Mouse (Mus musculus) stomach, embryonic 15.5 days (tissue): ENCODE measurements at regions not wholly inside any gene's neighbourhood (a gene's known extent, or its start where the extent isn't known, plus 50 kb on each side); places are given as distances from the start of the nearest gene placed in this dataset.

Source experiments
- ATAC-seq: fragments of 200-750 bp; cut with Nextera tagmentation; 2 replicates; pipeline ENCODE4 v1.8.0; 2017; ENCODE audit warnings: low read depth, moderate number of reproducible peaks, moderate TSS enrichment; ENCODE audit not compliant: insufficient read depth, low FRiP score
- H3K27ac ChIP-seq: fragments of 300-500 bp; sonication (generic); 2 replicates; pipeline ENCODE4 v1.5.1; 2015; ENCODE audit warnings: mild to moderate bottlenecking, inconsistent platforms
- H3K27me3 ChIP-seq: fragments of 300-500 bp; sonication (generic); replicated peaks from 2 replicates; pipeline ENCODE4 v1.6.1; 2015; ENCODE audit warnings: inconsistent platforms
- H3K36me3 ChIP-seq: fragments of 300-500 bp; sonication (generic); 2 replicates; pipeline ENCODE4 v1.6.1; 2015; ENCODE audit warnings: inconsistent platforms
- H3K4me1 ChIP-seq: fragments of 300-500 bp; sonication (generic); 2 replicates; pipeline ENCODE4 v1.6.1; 2015; ENCODE audit warnings: inconsistent platforms
- H3K4me2 ChIP-seq: fragments of 300-500 bp; sonication (generic); 2 replicates; pipeline ENCODE4 v1.6.1; 2015; ENCODE audit warnings: mild to moderate bottlenecking, inconsistent platforms
- H3K4me3 ChIP-seq: fragments of 300-500 bp; sonication (generic); replicated peaks from 2 replicates; pipeline ENCODE4 v1.5.1; 2015; ENCODE audit warnings: inconsistent platforms
- H3K9ac ChIP-seq: fragments of 300-500 bp; sonication (generic); 2 replicates; pipeline ENCODE4 v1.6.1; 2015; ENCODE audit warnings: inconsistent platforms
- H3K9me3 ChIP-seq: fragments of 300-500 bp; sonication (generic); 2 replicates; pipeline ENCODE4 v1.6.1; 2016; ENCODE audit warnings: inconsistent platforms
- WGBS: fragments of 180-500 bp; shearing (Covaris S2); methylation state at CpG from one replicate; pipeline ENCODE4 v1.1.7; 2015; 5-methylcytosine and 5-hydroxymethylcytosine counted together

DNA sequence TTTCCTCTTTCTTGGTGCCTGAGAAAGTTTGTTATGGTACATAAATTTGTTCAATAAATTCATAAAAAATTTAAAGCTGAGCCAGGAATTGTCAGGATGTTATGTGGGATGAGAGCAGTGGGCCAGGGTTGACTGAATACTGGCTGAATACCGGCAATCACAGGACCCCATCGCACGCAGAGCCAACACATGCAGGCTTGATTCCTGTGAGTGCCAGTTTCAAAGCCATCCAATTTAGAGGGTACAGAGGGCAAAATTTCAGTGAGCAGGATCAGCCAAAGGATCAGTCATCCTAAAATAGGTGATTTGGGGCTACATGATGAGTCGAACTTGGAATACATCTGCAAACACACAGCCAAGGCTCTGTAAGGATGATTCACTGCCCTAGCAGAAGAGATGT lies 583.6 kb upstream of the Nectin3 start:
- ATAC-seq, result no peak
- 84% methylated on average over 4 of the region's 4 CpGs for WGBS
- no peaks in the 10 kb centered on the region for H3K36me3 ChIP-seq

DNA sequence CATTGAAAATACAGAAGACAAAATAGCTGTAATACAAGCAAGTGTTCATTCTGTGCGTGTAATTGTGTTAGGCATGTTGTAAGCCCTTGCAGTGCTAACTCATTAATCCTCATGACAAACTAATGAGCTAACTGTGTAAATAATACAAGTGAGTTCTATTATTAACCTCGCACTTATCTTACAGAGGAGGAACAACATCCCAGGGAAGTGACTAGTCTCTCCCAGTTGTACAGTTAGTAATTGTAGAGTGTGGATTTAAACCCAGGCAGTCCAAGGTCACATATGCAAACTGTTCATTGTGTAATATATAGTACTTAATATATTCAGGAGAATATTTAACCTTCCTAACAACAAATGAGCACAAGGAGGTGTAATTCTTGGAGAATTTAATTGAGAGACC lies 582.0 kb upstream of the Nectin3 start:
- Histone ChIP-seq H3K36me3 (no peaks in the 10 kb centered on the region), H3K4me2 (no peak overlapping the region), H3K9me3 (no peaks in the 10 kb centered on the region), H3K27me3 (no peaks in the 10 kb centered on the region), H3K27ac (no peak overlapping the region), H3K4me1 (no peaks in the 10 kb centered on the region), H3K4me3 (no peak overlapping the region), H3K9ac (no peak overlapping the region)
- 19% methylated on average over 2 of the region's 2 CpGs for whole genome bisulfite sequencing
- peak; percentile 84; the same call in 1 of the 2 replicates for ATAC-seq

More for the DNA sequence above, 583.6 kb upstream of the Nectin3 start:
- Histone ChIP-seq H3K9me3 (no peaks in the 10 kb centered on the region), H3K27me3 (no peaks in the 10 kb centered on the region), H3K4me2 (no peak overlapping the region), H3K4me3 (no peak overlapping the region), H3K4me1 (no peaks in the 10 kb centered on the region), H3K9ac (no peak overlapping the region), H3K27ac (no peak overlapping the region)

DNA sequence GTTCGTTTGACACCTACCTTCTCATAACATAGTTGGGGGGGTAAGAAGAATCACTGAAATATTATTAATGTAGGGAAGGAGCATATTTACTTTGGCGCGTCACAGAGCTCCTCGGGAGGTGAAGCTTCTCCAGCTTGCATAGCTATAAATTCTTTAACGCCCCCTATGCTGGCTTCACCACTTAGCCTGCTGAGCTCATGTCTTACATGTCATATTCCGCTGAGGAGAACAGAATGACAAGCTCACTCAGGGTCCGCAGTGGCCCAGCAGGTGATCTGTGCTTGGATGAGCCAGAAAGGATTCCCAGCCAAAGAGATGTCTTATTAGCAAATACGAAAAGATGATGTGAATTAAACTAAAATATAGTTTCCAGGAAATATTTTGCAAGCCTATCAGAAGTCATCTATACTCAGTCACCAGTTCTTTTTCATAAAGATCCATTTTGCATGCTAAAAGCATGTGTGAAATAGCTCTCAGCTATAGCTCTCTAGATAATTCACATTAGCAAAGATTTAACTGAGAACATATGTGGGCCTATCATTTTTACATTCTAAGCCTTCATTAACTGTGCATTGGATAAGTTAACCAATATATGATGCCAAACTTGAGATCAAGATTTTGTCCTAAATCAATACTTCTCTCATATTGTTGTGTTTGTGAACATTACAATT lies 561.1 kb upstream of the Nectin3 start:
- 65% methylated on average over 8 of the region's 8 CpGs for WGBS
- H3K27me3 ChIP-seq, result no peaks in the 10 kb centered on the region

DNA sequence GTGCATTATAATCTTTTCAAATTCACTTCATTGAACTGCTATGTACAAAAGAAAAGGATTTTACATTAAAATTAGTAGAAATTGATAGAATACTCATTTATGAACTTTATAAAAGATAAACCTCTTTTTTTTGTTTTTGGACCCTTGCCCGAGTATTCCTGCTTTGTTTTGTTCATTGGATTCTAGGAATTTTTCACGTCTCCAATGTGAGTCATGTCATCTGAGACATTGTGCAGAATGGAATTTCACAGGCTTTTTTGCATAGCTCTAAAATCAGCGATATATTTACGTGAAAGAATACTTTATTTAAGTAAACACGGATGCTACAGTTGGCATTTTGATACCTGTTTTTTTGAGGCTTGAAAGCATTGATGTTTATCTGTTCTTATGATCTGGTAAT lies 560.5 kb upstream of the Nectin3 start:
- Histone ChIP-seq H3K4me1 (no peaks in the 10 kb centered on the region), H3K4me3 (no peak overlapping the region), H3K9me3 (no peaks in the 10 kb centered on the region), H3K9ac (no peak overlapping the region), H3K4me2 (no peak overlapping the region), H3K27ac (no peak overlapping the region), H3K36me3 (no peaks in the 10 kb centered on the region), H3K27me3 (no peaks in the 10 kb centered on the region)
- WGBS, result 57% methylated on average over 5 of the region's 5 CpGs
- no peak for ATAC-seq

More for the DNA sequence above, 561.1 kb upstream of the Nectin3 start:
- Histone ChIP-seq H3K4me3 (no peak overlapping the region), H3K4me1 (no peaks in the 10 kb centered on the region), H3K9ac (no peak overlapping the region), H3K9me3 (no peaks in the 10 kb centered on the region), H3K27ac (no peak overlapping the region), H3K36me3 (no peaks in the 10 kb centered on the region), H3K4me2 (no peak overlapping the region)
- ATAC-seq, result no peak

DNA sequence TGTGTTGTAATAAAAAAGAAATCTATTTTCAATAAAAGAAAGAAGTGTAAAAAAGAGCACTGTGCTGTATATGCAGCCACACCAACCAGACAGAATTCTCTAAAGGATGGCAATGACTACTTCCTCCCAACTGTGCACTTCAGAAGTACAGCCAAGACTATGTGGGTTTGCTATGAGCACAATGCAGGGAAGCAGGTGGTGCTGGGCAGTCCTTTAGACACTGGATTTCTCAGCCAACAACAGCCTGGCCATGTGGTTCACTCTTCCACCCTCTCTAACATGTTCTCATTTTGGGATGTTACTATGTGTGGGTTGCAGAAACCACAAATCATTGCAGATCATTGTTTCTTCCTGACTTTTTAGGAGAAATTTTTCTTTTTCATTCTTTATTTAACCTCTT lies 527.6 kb upstream of the Nectin3 start:
- Histone ChIP-seq H3K4me1 (no peaks in the 10 kb centered on the region), H3K27me3 (no peaks in the 10 kb centered on the region), H3K9ac (no peak overlapping the region), H3K36me3 (no peaks in the 10 kb centered on the region), H3K4me2 (no peak overlapping the region), H3K4me3 (no peak overlapping the region), H3K9me3 (no peaks in the 10 kb centered on the region), H3K27ac (no peak overlapping the region)
- no peak for ATAC-seq

DNA sequence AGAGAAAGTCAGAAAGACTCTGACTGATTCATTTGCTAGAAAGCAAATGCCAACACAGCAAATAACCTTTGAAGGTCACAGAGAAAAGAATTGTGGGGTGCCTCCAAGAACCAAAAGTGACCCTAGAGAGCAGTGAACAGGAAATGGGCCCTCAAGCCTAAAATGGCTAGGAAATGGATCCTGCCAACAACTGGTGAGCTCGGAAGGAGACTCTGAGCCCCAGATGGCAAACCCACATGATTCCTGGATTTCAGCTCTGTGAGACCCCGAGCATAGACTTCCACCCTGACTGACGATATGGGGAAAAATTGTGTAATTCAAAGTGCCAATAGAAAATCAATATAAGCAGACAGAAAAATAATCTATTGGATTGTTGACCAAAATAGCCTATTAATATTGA lies 519.2 kb upstream of the Nectin3 start:
- no peak for ATAC-seq
- no peaks in the 10 kb centered on the region for H3K27me3 ChIP-seq
- H3K4me3 ChIP-seq, result no peak overlapping the region
- no peak overlapping the region for H3K4me2 ChIP-seq
- no peak overlapping the region for H3K27ac ChIP-seq
- H3K9me3 ChIP-seq, result no peaks in the 10 kb centered on the region
- 66% methylated on average over 3 of the region's 3 CpGs for whole genome bisulfite sequencing
- H3K4me1 ChIP-seq, result no peaks in the 10 kb centered on the region
- no peak overlapping the region for H3K9ac ChIP-seq
- H3K36me3 ChIP-seq, result no peaks in the 10 kb centered on the region

DNA sequence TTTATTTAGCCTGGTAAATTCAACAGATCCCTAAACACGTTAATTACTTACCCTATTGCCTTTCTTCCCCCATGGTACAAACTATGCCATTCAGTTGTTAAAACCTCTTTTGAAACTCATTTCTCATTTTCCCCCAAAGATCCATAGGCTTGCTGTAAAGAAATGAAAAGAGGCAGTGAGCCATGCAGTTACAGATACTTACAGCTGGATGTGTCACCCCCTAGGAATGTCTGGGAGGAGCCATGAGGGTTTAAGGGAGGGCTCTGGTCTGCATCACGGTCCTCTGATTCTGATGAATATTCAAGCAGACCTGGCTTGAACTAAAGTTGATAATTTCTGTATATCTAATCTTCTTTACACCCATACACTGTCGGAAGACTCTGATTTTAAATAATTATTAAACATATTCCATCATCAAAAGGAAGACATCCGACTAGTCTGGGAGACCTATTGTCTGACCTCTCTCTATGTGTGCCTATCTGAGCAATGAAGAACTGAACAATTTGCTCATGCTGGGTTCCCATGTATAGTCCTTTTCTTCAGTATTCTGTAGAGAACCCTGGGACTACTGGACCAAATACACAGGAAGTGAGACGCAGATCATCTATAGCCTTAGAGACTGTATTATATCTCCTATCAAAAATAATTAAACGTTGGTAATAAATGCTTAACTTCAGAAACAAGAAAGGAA lies 484.7 kb upstream of the Nectin3 start:
- Histone ChIP-seq H3K4me2 (no peak overlapping the region), H3K4me1 (no peaks in the 10 kb centered on the region), H3K36me3 (no peaks in the 10 kb centered on the region), H3K4me3 (no peak overlapping the region), H3K27ac (no peak overlapping the region), H3K9ac (no peak overlapping the region), H3K9me3 (no peaks in the 10 kb centered on the region), H3K27me3 (no peaks in the 10 kb centered on the region)
- ATAC-seq, result no peak
- 69% methylated on average over 6 of the region's 6 CpGs for WGBS

DNA sequence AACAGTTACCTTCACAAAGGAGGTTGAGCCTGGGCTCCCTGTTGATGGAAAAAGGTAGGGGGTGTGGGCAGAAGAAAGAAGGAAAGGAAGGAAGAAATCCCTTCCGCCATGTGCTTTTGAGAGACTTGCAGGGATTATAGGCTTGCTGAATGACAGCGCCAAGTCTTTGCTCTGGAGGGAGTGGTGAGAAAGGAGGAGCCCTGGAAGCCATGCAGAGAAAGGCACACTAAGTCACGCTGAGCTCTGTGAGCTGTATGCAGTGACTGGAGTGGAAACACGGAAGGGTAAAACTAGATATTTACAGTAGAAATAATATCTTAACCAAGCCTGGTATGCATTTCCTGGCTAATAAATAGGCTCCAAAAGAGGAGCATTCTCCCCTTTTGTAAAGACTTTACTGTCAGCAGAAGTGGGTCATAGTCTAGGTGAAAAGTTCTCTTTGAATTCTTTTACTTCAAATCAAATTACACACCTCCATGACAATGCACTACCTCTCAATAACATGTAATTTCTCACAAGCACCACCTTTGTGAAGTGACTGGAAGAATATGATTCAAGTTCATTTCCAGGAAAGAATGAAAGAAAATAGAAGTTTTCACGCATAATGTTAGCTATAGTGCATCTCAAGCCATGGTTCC lies 484.1 kb upstream of the Nectin3 start:
- 71% methylated on average over 5 of the region's 5 CpGs for WGBS

DNA sequence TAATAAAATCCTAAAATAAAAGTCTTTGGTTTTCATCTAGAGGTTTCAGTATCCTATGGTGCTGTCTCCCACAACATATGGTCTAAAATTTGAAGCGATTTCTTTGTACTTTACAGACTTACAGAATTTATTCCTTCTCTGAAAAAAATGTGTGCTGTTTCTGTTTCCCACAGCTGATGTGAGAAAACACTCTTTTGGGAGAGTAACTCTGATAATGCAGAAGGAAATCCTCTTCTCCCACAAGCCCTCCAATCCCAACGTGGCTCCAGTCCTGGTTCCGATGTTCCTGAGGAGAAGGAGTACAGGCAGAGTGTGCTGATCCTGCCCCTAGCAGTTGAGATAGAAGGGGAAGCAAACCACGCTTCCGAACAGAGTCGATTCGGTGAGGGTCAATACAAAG lies 467.4 kb upstream of the Nectin3 start:
- H3K4me2 ChIP-seq, result no peak overlapping the region
- H3K4me3 ChIP-seq, result no peak overlapping the region
- H3K9ac ChIP-seq, result no peak overlapping the region
- H3K9me3 ChIP-seq, result no peaks in the 10 kb centered on the region
- no peak for ATAC-seq
- H3K27ac ChIP-seq, result no peak overlapping the region
- no peaks in the 10 kb centered on the region for H3K36me3 ChIP-seq
- 85% methylated on average over 7 of the region's 7 CpGs for WGBS
- H3K27me3 ChIP-seq, result no peaks in the 10 kb centered on the region
- H3K4me1 ChIP-seq, result no peaks in the 10 kb centered on the region

More for the DNA sequence above, 484.1 kb upstream of the Nectin3 start:
- ATAC-seq, result no peak
- no peaks in the 10 kb centered on the region for H3K4me1 ChIP-seq
- no peak overlapping the region for H3K4me2 ChIP-seq
- no peaks in the 10 kb centered on the region for H3K36me3 ChIP-seq
- no peak overlapping the region for H3K9ac ChIP-seq
- H3K4me3 ChIP-seq, result no peak overlapping the region
- no peak overlapping the region for H3K27ac ChIP-seq
- no peaks in the 10 kb centered on the region for H3K9me3 ChIP-seq
- no peaks in the 10 kb centered on the region for H3K27me3 ChIP-seq

DNA sequence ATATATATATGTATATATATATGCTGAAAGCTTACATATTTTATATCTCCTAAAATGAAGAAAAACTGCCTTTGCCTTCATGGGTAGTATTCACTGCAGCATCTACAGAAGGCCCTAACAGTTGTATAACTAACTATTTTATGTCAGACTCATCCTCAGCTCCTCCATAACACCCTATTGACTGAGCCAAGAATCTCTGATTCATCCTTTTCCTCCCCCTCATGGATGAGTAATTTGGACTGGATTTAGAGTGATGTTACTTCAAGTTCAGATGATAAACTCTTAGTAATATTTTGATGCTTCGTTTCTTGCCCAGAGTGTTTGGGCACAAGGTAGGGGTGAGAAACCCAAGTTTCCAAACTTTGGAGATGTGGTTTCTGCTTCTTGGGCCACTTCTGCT lies 458.7 kb upstream of the Nectin3 start:
- Histone ChIP-seq H3K4me1 (no peaks in the 10 kb centered on the region), H3K9me3 (no peaks in the 10 kb centered on the region), H3K4me2 (no peak overlapping the region), H3K4me3 (no peak overlapping the region), H3K27me3 (no peaks in the 10 kb centered on the region), H3K27ac (no peak overlapping the region), H3K9ac (no peak overlapping the region), H3K36me3 (no peaks in the 10 kb centered on the region)
- ATAC-seq, result no peak
- 64% methylated on average over 1 of the region's 1 CpGs for WGBS

DNA sequence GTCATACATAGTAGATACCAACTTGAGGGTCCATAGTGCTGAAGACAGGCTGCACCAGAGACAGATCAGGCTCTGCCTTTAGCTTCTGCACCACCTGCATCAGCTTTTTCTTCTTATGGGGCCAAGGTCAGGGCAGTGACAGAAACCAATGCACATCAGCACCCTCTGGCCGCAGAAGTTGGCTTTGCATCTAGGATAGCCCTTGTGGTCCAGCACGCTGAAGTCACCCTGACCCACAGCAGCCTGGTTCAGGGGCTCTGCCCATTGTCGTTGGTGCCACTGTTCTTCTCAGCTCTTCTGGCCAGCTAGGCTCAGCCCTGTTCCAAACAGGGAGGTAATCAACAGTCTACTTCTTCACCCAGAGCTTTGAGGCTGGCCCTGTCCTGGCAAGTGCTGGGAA lies 427.7 kb upstream of the Nectin3 start:
- Histone ChIP-seq H3K4me2 (no peak overlapping the region), H3K27ac (no peak overlapping the region), H3K36me3 (no peaks in the 10 kb centered on the region), H3K4me1 (no peaks in the 10 kb centered on the region), H3K27me3 (no peaks in the 10 kb centered on the region), H3K4me3 (no peak overlapping the region), H3K9ac (no peak overlapping the region), H3K9me3 (no peaks in the 10 kb centered on the region)
- ATAC-seq, result no peak
- 54% methylated on average over 3 of the region's 3 CpGs for WGBS

DNA sequence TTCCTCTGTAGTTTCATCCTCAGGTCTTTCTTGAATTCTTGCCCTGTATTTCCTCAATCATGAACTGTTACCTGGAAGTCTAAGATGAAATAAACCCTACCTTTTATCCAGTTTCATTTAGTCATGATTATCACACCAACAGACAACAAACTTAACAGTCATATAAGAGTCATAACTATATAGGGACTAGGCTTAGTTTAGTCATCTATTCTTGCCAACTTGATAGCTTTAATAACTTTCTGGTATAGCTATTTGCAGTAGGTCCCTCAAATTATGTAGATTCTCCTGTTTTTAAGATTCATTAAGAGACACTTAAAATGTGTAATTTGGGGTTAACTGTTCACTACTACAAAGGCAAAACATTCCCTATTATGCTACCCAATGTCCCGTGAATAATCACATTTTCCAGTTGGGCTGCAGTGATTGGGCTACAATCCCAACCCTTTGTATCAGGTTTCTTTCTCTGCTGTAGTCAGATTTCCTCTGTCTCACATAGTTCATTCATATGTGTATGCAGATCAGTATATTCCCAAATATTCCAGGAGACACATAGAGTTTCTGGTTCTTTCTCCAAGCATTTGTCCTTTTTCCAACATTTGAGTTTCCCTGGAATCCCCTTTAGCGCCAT lies 396.4 kb upstream of the Nectin3 start:
- no peak overlapping the region for H3K27ac ChIP-seq
- no peak overlapping the region for H3K4me2 ChIP-seq
- H3K9ac ChIP-seq, result no peak overlapping the region
- H3K27me3 ChIP-seq, result no peaks in the 10 kb centered on the region
- 71% methylated on average over 2 of the region's 2 CpGs for WGBS
- H3K36me3 ChIP-seq, result no peaks in the 10 kb centered on the region
- no peak for ATAC-seq
- H3K4me1 ChIP-seq, result no peaks in the 10 kb centered on the region
- no peak overlapping the region for H3K4me3 ChIP-seq
- H3K9me3 ChIP-seq, result no peaks in the 10 kb centered on the region
